Mouse (Mus musculus) limb, embryonic 13.5 days (tissue): ENCODE measurements around the gene Mylk4. TPM values are rescaled to one million over a fixed set of nuclear protein-coding genes. Genes with fewer than 3 reads are reported as not detected.

Experiments used
- ATAC-seq: fragments of 200-750 bp; cut with Nextera tagmentation; 2 replicates; pipeline ENCODE4 v1.8.0; 2017; ENCODE audit warnings: low read depth, moderate number of reproducible peaks, moderate TSS enrichment; ENCODE audit not compliant: low FRiP score
- H3K27ac ChIP-seq: fragments of 300-500 bp; sonication (generic); 2 replicates; pipeline ENCODE4 v1.5.1; 2015; ENCODE audit warnings: inconsistent platforms, mild to moderate bottlenecking, moderate library complexity
- H3K27me3 ChIP-seq: fragments of 300-500 bp; sonication (generic); 2 replicates; pipeline ENCODE4 v1.6.1; 2015; ENCODE audit warnings: mild to moderate bottlenecking, inconsistent platforms
- H3K36me3 ChIP-seq: fragments of 300-500 bp; sonication (generic); 2 replicates; pipeline ENCODE4 v1.6.1; 2015; ENCODE audit warnings: inconsistent platforms, mild to moderate bottlenecking, moderate library complexity
- H3K4me1 ChIP-seq: fragments of 300-500 bp; sonication (generic); 2 replicates; pipeline ENCODE4 v1.6.1; 2015; ENCODE audit warnings: inconsistent platforms
- H3K4me2 ChIP-seq: fragments of 300-500 bp; sonication (generic); replicated peaks from 2 replicates; pipeline ENCODE4 v1.6.1; 2015; ENCODE audit warnings: inconsistent platforms, mild to moderate bottlenecking, moderate library complexity
- H3K4me3 ChIP-seq: fragments of 300-500 bp; sonication (generic); 2 replicates; pipeline ENCODE4 v1.5.1; 2015; ENCODE audit warnings: moderate library complexity, mild to moderate bottlenecking, inconsistent platforms
- H3K9ac ChIP-seq: fragments of 300-500 bp; sonication (generic); 2 replicates; pipeline ENCODE4 v1.6.1; 2015; ENCODE audit warnings: mild to moderate bottlenecking, inconsistent platforms
- H3K9me3 ChIP-seq: fragments of 300-500 bp; sonication (generic); 2 replicates; pipeline ENCODE4 v1.6.1; 2016; ENCODE audit warnings: inconsistent platforms
- WGBS: fragments of 180-500 bp; shearing (Covaris S2); methylation state at CpG from one replicate; pipeline ENCODE4 v1.1.7; 2015; 5-methylcytosine and 5-hydroxymethylcytosine counted together
- polyA plus RNA-seq: library from polyadenylated mRNA; unstranded; fragments of >200 nt; fragmentation: Nextera tagmentation; extraction: Ambion mirVana; gene quantifications from 2 replicates; pipeline ENCODE4 v1.2.1, GENCODE M21; 2015

The Mylk4 gene
- polyA plus RNA-seq, 1 experiment from 2014 or later: 4.7 TPM

DNA sequence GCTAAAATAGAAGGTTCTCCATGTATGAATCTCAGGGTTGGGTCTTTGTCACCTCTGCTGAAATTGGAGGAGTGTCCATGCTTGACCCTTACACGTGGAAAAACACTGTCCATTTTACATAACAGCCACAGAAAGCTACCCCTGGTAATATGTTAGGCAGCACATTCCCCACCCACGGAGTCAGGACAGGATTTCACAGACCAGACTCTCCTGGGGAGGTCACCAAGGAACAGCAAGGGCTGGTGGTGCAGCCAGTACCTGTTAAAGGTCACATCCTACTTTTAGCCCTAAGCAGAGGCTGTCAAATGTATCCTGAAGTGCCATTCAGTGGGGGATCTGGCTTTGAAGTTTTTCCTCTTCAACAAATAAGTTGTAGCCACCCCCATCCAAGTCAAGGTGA, 35.3 kb downstream of the Mylk4 start:
- no peaks in the 10 kb centered on the region for H3K36me3 ChIP-seq
- peaks cover 22% of the 10 kb centered on the region for H3K4me1 ChIP-seq
- no peak overlapping the region for H3K27ac ChIP-seq
- 57% methylated on average over 2 of the region's 2 CpGs for WGBS
- H3K9me3 ChIP-seq: no peaks in the 10 kb centered on the region
- H3K9ac ChIP-seq: no peak overlapping the region
- ATAC-seq: no peak
- no peak overlapping the region for H3K4me2 ChIP-seq
- H3K27me3 ChIP-seq: peaks cover 3% of the 10 kb centered on the region; the same call in 1 of the 2 replicates
- H3K4me3 ChIP-seq: no peak overlapping the region

DNA sequence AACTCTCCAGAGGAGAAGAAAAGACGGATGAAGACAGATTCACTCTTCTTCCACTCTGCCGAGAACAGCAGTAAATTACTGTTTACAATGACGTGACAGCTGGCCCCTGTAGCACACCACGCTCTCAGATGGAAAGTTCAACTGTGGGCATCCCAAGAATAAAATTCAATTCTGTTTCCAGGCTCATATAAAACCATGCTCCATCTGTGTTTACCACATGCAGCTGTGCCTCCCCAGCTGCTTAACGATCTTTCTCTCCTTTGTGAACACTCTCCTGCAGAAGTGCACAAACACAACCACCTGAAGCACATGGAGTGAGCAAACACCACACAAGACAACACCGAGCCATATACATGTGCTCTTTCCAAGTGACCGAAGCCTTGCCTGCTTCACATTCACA, 42.6 kb downstream of the Mylk4 start:
- no peak for ATAC-seq
- 22% methylated on average over 7 of the region's 7 CpGs for WGBS
- Histone ChIP-seq H3K36me3 (no peaks in the 10 kb centered on the region), H3K4me3 (no peak overlapping the region), H3K27ac (no peak overlapping the region), H3K9me3 (no peaks in the 10 kb centered on the region), H3K27me3 (peaks cover 10% of the 10 kb centered on the region; the same call in 1 of the 2 replicates), H3K4me2 (no peak overlapping the region), H3K4me1 (peaks cover 17% of the 10 kb centered on the region), H3K9ac (no peak overlapping the region)

DNA sequence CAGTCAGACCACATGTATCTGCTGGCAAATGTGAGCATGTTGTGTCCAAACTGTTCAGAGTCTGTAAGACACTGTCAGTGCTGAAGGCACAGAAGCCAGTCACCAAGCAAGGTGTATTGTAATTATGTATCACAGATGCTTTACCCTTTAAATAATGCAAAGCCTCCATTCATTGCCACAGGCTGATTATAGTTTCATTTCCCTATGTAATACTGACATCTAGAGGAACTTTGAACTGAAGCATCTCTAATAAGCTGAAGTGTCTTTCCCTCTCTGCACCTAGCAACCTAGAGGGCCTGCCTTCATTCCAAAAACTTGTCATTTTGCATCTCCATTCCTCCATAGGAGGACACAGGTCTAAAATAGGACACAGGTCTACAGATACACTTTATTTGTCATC, 52.5 kb downstream of the Mylk4 start:
- H3K9me3 ChIP-seq: no peaks in the 10 kb centered on the region
- no peak overlapping the region for H3K4me3 ChIP-seq
- no peak overlapping the region for H3K27ac ChIP-seq
- H3K27me3 ChIP-seq: peaks cover 18% of the 10 kb centered on the region; the same call in 1 of the 2 replicates
- no peak for ATAC-seq
- H3K9ac ChIP-seq: no peak overlapping the region
- no peaks in the 10 kb centered on the region for H3K36me3 ChIP-seq
- no peaks in the 10 kb centered on the region for H3K4me1 ChIP-seq
- H3K4me2 ChIP-seq: no peak overlapping the region

DNA sequence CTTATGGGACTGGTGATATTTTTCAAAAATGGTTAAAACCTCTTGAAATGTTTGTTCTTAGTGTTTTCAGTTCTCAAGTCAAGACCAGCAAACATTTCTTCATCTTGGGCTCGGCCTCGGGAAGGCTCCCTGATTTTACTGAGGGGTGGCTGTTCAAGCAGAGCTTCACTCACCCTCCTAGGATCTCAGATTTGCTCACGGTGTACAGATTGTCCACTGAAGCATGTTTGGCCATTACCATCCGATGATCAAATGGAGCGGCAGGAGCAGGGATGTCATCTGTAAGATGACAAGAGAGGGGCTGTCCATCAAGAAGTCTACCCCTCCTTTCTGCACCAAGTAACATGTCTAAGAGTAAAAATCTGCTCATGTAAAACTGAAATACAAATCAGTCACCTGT, 59.1 kb downstream of the Mylk4 start:
- Histone ChIP-seq H3K4me3 (no peak overlapping the region), H3K9ac (no peak overlapping the region), H3K27ac (no peak overlapping the region), H3K36me3 (no peaks in the 10 kb centered on the region), H3K9me3 (no peaks in the 10 kb centered on the region), H3K27me3 (peaks cover 7% of the 10 kb centered on the region; the same call in 1 of the 2 replicates), H3K4me1 (no peaks in the 10 kb centered on the region; the same call in 1 of the 2 replicates), H3K4me2 (no peak overlapping the region)
- ATAC-seq: no peak
- WGBS: 91% methylated on average over 5 of the region's 5 CpGs

DNA sequence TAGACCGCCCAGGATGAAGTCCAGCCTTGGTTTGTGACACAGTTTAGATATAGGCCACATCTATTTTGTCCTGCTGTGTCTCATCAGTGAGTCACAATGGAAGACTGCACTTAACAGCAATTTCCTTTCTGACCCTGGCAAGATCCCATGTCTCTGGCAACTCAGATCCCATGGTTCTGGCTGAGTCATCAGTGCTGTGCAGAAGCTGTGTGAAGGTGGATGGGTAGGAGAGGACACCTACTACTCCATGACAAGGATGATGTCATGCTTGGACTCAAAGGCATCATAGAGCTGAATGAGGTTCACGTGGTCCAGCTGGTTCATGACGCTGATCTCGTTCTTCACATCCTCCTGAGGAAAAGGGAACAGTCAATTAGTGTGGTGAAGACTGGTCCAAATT, 62.0 kb downstream of the Mylk4 start:
- Histone ChIP-seq H3K4me2 (no peak overlapping the region), H3K27ac (no peak overlapping the region), H3K9ac (no peak overlapping the region), H3K9me3 (no peaks in the 10 kb centered on the region), H3K27me3 (peaks cover 3% of the 10 kb centered on the region; the same call in 1 of the 2 replicates), H3K4me1 (peaks cover 16% of the 10 kb centered on the region), H3K4me3 (no peak overlapping the region), H3K36me3 (no peaks in the 10 kb centered on the region)
- WGBS: 81% methylated on average over 4 of the region's 4 CpGs
- ATAC-seq: no peak

DNA sequence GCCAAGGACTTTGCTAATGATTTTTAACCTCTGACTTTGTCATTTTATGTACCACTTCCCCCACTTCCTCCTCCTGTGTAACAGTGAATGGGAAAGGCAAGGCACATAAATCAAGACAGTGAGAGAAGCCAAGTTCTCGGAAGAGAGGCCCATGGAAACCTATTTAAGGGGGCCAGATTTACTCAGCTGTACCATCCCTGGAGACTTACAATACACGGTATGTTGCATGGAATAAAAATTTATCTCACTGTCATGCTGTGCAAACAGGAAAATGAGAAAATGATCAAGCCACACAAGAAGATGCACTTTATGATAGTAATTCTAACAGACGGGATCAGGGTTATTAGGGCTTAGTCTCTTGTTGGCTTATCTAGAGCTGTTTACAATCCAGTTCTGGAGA, 64.5 kb downstream of the Mylk4 start:
- no peak for ATAC-seq

DNA sequence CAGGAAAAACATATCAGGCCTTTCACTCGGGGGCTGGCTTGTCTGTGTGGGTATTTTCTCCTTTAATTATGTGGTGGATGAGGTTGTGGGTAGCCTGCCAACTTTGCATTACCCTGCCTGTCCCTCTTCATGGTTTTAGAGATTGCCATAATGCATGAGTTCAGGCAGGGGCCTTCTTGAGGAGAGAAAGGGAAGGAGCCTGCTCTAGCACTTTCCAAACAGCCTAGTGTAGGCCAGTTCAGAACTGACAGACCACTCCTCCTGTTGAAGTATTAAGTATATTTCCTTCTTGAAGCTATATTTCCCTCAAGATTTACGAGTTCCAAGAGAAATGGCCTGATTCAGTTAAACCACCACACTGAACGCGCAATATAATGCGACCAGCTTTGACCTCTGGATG, 66.0 kb downstream of the Mylk4 start:
- Histone ChIP-seq H3K27me3 (0 out of 2 replicates have a peak, but pooled peaks cover 3% of the 10 kb centered on the region), H3K4me1 (peaks cover 16% of the 10 kb centered on the region), H3K9me3 (no peaks in the 10 kb centered on the region), H3K36me3 (no peaks in the 10 kb centered on the region), H3K9ac (no peak overlapping the region), H3K27ac (no peak overlapping the region), H3K4me2 (no peak overlapping the region), H3K4me3 (no peak overlapping the region)
- 60% methylated on average over 5 of the region's 5 CpGs for WGBS
- 0 out of 2 replicates have a peak, but pooled peaks have one; percentile 24 for ATAC-seq

More for the DNA sequence above, 64.5 kb downstream of the Mylk4 start:
- no peaks in the 10 kb centered on the region for H3K9me3 ChIP-seq
- H3K36me3 ChIP-seq: no peaks in the 10 kb centered on the region
- peaks cover 3% of the 10 kb centered on the region; the same call in 1 of the 2 replicates for H3K27me3 ChIP-seq
- 44% methylated on average over 3 of the region's 3 CpGs for WGBS
- peaks cover 16% of the 10 kb centered on the region for H3K4me1 ChIP-seq
- no peak overlapping the region for H3K9ac ChIP-seq
- no peak overlapping the region for H3K4me2 ChIP-seq
- H3K27ac ChIP-seq: no peak overlapping the region
- no peak overlapping the region for H3K4me3 ChIP-seq

DNA sequence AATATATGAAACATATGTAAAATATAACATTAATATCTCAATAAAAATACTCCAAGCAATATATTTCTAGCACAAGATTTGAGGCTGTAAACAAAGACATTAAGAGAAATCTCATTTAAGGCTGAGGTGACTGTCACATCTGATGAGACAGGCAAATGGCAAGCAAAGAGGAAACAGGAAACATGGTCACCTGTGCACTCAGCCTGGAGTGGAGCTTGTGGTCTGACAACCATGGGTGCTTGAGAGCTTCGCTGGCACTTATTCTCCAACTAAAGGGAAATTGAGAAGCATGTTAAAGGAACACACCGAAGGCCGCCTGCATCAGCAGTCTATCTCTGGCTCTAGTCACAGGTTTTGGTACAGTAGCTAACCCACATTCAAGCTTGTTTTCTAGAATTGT, 71.2 kb downstream of the Mylk4 start:
- no peaks in the 10 kb centered on the region for H3K9me3 ChIP-seq
- WGBS: 88% methylated on average over 3 of the region's 3 CpGs
- no peaks in the 10 kb centered on the region for H3K36me3 ChIP-seq
- peaks cover 11% of the 10 kb centered on the region for H3K4me1 ChIP-seq
- no peaks in the 10 kb centered on the region for H3K27me3 ChIP-seq
- no peak overlapping the region for H3K9ac ChIP-seq
- no peak overlapping the region for H3K4me3 ChIP-seq
- no peak for ATAC-seq
- no peak overlapping the region for H3K4me2 ChIP-seq
- H3K27ac ChIP-seq: no peak overlapping the region

DNA sequence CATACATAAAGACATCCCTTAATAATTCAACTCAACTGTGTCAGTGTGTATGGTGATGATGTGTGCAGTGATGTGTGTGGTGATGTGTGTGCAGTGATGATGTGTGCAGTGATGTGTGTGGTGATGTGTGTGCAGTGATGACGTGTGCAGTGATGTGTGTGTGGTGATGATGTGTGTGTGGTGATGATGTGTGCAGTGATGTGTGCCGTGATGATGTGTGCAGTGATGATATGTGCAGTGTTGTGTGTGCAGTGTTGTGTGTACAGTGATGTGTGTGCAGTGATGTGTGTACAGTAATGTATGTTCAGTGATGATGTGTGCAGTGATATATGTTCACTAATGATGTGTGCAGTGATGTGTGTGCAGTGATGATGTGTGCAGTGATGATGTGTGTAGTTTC, 75.9 kb downstream of the Mylk4 start:
- Histone ChIP-seq H3K9ac (no peak overlapping the region), H3K4me2 (no peak overlapping the region), H3K4me3 (no peak overlapping the region), H3K27ac (no peak overlapping the region), H3K4me1 (peaks cover 24% of the 10 kb centered on the region), H3K27me3 (no peaks in the 10 kb centered on the region), H3K9me3 (no peaks in the 10 kb centered on the region), H3K36me3 (no peaks in the 10 kb centered on the region)
- ATAC-seq: no peak
- WGBS: 83% methylated on average over 2 of the region's 2 CpGs

DNA sequence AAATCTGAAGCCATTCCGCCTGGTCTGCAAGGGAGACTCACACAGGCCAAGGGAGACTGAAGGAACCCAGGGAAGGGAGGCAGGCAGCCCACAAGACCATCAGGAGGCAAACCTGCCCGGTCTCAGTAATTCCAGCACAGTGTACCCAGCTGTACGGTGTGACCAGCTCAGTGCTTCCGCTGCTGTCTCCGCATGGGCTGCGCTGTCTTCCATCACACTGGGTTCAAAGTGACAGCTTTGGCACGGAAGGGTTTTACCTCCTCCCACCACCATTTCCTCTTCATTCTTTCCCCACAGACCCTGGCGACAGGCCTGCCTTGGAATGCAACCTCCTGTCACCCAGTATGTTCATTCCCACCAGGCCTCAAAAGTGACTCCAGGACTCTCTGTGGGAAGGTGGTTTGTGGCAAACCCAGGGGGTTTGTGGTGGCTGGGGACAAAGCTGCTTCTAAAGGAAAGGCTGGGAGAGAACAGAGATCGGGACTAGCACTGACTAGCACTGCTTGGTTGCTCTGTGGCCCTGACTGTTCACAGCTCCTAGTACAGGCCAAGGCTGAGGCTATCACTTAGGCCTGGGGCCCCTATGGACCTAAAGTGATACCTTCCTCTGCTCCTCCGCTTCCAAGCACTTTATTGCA, 77.0 kb downstream of the Mylk4 start:
- ATAC-seq: peak; percentile 59
- Histone ChIP-seq H3K9ac (no peak overlapping the region), H3K4me1 (peaks cover 27% of the 10 kb centered on the region), H3K4me2 (no peak overlapping the region), H3K27ac (peak overlapping the region; percentile 69), H3K27me3 (no peaks in the 10 kb centered on the region), H3K36me3 (no peaks in the 10 kb centered on the region), H3K4me3 (no peak overlapping the region), H3K9me3 (no peaks in the 10 kb centered on the region)
- 50% methylated on average over 10 of the region's 10 CpGs for WGBS

DNA sequence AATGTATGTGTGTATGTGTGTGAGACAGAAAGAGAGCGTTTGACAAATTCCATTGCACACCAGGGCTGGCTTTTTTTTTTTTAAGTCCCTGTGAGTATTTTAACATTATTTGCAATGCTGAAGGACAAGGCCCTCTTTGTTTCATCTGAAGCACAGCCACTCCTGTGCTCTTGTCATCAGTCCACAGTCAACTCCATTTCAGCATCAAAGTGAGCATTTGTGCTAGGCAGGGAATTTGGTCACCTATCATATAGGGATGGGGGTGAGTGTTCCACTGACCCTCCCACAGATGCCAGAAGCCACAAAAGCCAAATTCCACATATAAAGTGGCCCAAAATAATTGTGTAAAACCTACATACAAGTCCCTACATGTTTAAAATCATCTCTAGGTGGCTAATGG, 78.4 kb downstream of the Mylk4 start:
- Histone ChIP-seq H3K27ac (peak overlapping the region; percentile 68; the same call in 1 of the 2 replicates), H3K9me3 (no peaks in the 10 kb centered on the region), H3K4me2 (no peak overlapping the region), H3K4me1 (peaks cover 26% of the 10 kb centered on the region), H3K36me3 (no peaks in the 10 kb centered on the region), H3K9ac (no peak overlapping the region), H3K4me3 (no peak overlapping the region), H3K27me3 (no peaks in the 10 kb centered on the region)
- peak; percentile 59; the same call in 1 of the 2 replicates for ATAC-seq
- 34% methylated on average over 1 of the region's 1 CpGs for WGBS

DNA sequence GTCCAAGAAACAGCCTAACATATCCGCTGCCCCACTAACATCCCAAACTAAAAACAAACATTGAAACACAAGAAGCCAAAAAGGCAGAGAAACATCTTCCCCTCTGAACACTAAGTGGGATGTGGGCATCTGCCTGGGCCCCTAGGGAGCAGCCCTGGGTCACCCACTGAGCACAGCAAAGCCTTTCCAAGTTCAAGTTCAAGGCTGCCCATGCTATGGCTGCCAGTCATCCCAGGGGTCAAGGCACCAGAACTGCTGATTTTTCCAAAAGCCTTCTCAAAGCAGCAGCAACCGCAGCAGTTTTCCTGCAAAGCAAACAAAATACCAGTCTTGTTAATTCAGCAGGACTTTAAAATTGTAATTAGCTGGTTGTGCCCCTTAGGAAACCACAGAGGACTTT, 78.8 kb downstream of the Mylk4 start:
- Histone ChIP-seq H3K27ac (peak overlapping the region; percentile 73), H3K4me3 (no peak overlapping the region), H3K27me3 (no peaks in the 10 kb centered on the region), H3K4me2 (no peak overlapping the region), H3K4me1 (peaks cover 26% of the 10 kb centered on the region), H3K36me3 (no peaks in the 10 kb centered on the region), H3K9me3 (no peaks in the 10 kb centered on the region), H3K9ac (no peak overlapping the region)
- WGBS: 56% methylated on average over 2 of the region's 2 CpGs
- ATAC-seq: peak; percentile 28; the same call in 1 of the 2 replicates

DNA sequence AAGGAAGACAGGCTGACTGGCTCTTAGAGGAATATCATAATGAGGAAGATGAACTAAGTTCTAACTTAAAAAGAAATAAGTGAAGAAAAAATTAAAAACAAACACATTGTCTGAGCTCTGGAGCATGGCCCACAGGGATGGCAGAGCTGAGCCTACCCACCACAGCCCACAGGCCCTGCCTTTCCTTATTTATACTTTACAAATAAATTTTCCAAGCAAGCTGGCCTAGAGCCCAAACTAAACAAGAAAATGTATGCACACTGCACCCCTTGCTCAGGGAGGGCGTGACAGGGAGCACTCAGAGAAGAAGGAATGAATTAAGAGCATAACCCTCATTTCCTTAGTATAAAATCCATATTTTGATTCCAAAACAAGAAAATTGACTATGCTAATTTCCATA, 82.2 kb downstream of the Mylk4 start:
- Histone ChIP-seq H3K27me3 (no peaks in the 10 kb centered on the region), H3K4me3 (no peak overlapping the region), H3K9me3 (no peaks in the 10 kb centered on the region), H3K9ac (no peak overlapping the region), H3K27ac (no peak overlapping the region), H3K4me1 (peaks cover 20% of the 10 kb centered on the region), H3K36me3 (no peaks in the 10 kb centered on the region), H3K4me2 (no peak overlapping the region)
- no peak for ATAC-seq
- WGBS: 58% methylated on average over 1 of the region's 1 CpGs
